Mouse (Mus musculus): ENCODE measurements around the gene Insr.
A peak's percentile ranks its signal among the peaks of the same experiment; 100 is the strongest.

Gene Insr

DNA sequence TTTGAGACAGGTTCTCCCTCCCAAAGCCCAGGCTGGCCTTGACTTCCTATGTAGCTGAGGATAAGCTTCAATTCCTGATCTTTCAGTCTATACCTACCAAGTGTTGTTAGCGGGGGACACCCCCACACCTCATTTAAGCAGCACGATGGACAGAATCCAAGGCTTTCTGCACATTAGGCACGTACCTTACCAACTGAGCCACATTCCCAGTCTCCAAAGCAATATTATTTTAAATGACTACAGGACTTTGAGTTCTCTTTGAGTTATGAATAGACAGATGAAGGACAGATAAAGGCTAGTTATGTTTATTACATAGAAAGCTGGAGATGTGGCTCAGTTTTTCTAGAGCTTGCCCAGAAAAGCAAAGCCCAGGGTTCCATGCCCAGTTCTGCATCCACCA, 5.6 kb downstream of the Insr start:
- no peak for DNase-seq

- no peak for DNase-seq
Observed at GRCm38 (mm10) chr8:3267449-3267761, 12.0 kb downstream of the Insr start.

GRCm38 (mm10) chr8:3266686-3267448, 12.6 kb downstream of the Insr start:
- DNase-seq: no peak

DNA sequence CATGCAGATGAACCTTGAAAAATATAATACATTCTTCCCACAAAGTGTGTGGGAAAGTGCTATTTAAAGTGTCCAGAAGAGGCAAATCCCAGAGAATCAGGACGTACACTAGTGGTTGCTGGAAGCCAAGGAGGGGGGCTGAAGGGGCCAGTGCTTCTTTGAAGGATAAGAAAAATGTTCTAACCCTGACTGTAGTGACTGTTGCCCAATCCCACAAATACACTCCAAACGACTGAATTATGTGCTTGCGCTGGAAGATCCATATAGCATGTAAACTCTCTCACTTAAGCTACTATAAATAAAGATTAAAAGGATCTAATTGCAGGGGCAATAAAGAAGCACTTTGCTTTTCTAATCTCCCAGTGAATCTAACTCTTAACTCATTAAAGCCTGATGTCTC, 14.2 kb downstream of the Insr start:
- no peak for DNase-seq

- DNase-seq: no peak
Observed at GRCm38 (mm10) chr8:3262779-3263178, 16.6 kb downstream of the Insr start.

- no peak for DNase-seq
Observed at GRCm38 (mm10) chr8:3261101-3261500, 18.3 kb downstream of the Insr start.

DNA sequence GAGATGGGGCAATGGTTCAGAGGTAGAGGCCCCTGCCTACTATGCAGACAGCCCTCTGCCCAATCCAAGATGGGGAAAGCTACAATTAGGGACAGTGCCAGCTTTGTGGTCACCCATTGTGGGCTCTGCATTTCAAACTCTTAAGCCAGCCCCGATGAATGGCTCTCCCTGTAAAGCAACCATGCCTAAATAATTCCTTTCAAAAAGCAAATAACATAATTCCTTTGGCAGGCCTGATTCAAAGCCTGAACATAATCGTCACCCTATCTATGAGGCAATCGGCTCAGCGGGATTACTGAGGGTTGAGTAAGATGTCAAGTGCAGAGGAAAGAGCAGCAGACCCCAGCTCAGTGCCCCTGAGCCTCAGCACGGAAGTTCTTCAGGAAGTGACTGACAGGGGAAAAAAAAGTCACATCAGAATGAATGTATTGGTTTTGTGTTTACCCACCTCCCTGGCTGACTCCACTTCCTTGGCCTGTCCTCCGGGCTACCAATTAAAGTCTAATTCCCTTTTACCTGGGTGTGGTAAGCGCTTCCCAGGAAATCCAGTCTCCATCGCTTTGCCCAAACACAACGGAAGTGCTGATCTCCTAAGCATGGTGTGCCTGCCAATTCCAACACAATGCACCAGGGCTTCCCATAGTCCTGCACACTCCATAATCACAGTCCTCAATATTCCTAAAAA, 19.1 kb downstream of the Insr start:
- no peak for DNase-seq

GRCm38 (mm10) chr8:3256147-3256940, 23.1 kb downstream of the Insr start:
- no peak for DNase-seq

DNA sequence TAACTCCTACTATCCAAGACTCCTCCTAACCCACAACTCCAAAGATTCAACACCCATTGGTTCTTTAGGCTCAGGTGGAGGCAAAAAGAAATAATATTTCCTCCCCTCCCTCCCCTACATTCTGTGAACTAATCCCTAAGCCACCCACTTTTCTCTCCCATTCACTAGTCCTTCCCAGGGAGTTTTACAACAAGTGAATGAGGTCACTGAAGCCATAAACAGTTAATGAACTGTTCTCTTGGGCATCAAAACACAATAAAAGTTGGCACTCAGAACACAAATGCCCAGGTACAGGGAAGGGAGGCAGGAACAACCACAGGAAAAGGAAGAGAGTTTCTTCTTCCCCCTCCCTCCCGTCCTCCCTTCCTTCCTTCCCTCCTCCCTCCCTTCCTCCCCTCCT, 24.1 kb downstream of the Insr start:
- no peak for DNase-seq

GRCm38 (mm10) chr8:3253179-3253578, 26.2 kb downstream of the Insr start:
- DNase-seq: no peak

- no peak for DNase-seq
Observed at GRCm38 (mm10) chr8:3252665-3253064, 26.8 kb downstream of the Insr start.

- DNase-seq: peak in 1 of 2 experiments; percentile 15
Observed at GRCm38 (mm10) chr8:3251101-3251500, 28.3 kb downstream of the Insr start.

- DNase-seq: no peak
Observed at GRCm38 (mm10) chr8:3249886-3250285, 29.5 kb downstream of the Insr start.

GRCm38 (mm10) chr8:3248704-3249103, 30.7 kb downstream of the Insr start:
- peak; percentile 8 to 24 for DNase-seq

DNA sequence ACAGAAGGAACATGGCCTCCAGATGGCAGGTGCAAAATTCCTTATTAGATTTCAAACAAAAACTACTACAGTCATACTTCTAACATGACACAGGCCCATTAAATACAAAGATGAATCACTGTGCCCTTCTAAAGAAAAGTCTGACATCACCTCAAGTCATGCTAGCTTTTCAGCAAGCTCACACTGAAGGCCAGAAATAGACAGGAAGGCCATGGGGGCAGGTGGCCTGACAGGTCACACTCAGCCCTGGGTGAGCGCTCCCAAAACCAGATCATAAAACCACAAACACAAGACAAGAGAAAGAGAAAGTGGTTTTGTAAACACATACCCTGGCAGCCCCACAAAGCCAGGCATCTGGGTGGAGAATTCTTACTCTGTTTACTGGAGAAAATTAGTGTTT, 32.3 kb downstream of the Insr start:
- DNase-seq: peak; percentile 20 to 29

GRCm38 (mm10) chr8:3243229-3243628, 36.2 kb downstream of the Insr start:
- no peak for DNase-seq

GRCm38 (mm10) chr8:3240725-3241124, 38.7 kb downstream of the Insr start:
- no peak for DNase-seq

GRCm38 (mm10) chr8:3239641-3240040, 39.8 kb downstream of the Insr start:
- no peak for DNase-seq

DNA sequence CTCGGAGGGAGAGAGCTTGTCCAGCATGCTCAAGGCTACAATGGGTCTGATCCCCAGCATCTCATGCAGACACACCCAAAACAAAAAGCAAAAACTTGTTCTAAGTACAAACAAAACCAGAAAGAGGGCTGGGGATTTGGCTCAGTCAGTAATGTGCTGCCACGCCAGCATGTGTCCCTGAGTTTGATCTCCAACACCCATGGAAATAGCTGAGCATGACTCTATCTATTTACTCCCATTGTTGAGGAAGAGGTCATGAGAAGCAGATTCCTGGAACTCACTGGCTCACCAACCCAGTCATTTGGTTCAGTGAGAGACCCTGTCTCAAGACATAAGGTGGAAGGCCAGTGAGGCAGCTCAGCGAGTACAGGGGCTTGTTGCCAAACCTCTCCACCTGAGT, 40.6 kb downstream of the Insr start:
- no peak for DNase-seq

- DNase-seq: no peak
Observed at GRCm38 (mm10) chr8:3237319-3237718, 42.1 kb downstream of the Insr start.

GRCm38 (mm10) chr8:3236277-3236676, 43.1 kb downstream of the Insr start:
- no peak for DNase-seq

- no peak for DNase-seq
Observed at GRCm38 (mm10) chr8:3234569-3234968, 44.8 kb downstream of the Insr start.

GRCm38 (mm10) chr8:3232601-3233000, 46.8 kb downstream of the Insr start:
- no peak for DNase-seq
